Mouse (Mus musculus) CD8-positive naive resting alpha-beta T cell, adult 2 months (primary cell): Measurements from ENCODE around the gene BC048403.

ENCODE experiments used
- DNase-seq, 2 experiments: peaks; one replicate each; pipeline ENCODE4 v3.0.0; 2022; ENCODE audit warnings: low read depth in 2 of 2, low spot score in 2 of 2

The BC048403 gene

DNA sequence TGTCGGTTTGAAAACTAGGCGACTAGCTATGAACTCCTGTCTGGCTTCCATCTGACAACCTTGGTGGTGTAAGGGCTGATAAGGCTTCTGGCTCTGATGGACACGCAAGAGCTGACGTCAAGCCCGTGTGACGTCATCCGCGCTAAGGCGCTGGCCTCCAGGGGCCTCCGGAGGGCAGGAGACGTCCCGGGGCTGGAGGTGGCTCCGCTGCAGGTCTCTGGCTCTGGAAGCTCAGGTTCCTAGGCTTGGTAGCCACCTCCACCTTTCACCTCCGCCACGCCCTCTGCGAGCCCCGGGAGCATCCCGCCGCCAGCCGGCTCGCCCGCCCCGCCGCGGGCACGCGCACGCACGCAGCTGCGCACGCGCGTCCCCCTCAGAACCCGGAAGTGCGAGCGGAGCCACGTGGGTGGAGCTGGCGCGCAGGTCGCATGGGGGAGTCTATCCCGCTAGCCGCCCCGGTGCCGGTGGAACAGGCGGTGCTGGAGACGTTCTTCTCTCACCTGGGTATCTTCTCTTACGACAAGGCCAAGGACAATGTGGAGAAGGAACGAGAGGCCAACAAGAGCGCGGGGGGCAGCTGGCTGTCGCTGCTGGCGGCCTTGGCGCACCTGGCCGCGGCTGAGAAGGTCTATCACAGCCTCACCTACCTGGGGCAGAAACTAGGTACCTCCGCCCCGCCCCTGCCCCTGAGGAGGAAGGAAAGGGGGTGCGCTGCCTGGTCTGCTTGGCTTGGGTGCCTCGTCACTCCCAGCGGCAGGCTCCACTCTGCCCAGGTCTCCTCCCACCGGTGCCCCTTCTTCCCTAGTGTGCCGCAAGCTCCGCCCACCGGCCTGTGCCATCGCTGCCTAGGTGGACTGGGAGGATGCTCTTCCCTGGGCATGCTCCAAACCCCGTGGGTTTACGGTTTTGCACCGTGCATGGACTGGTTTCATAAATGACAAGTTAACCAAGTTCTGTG is at the start of gene BC048403:
Gene BC048403, plus strand, starts transcription at position 390 of the 958 bp plus-strand sequence.
- peak; percentile 87 to 89 for DNase-seq

DNA sequence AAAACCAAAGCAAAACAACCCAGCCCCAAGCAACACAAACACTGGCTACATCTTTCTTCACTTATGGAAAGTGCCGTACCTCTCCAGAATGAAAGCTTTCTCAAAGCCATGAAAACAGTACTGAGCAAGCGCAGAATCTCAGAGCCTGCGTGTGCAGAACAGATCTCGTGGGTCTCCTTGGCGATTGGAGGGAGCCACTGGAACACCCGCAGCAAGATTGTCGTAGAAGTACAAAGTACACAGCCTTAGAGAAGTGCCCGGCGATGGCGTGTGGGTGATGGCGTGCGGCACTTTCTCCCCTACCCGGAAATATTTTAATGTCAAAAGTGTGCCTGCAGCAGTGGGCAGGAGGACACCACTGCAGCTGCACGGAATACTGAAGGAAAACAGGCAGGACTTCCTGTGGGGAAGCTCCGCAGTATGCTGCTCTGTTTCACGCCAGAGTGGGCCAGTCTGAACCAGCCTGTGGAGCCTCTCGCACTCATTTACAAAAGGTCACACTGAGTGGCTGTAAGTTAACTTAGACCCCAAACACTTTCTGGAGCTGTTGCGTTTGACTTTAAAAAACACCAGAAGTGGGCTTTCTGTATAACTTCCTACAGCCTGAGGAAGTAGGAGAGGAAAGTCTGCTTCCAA is 46.7 kb upstream of the BC048403 start:
- no peak for DNase-seq

DNA sequence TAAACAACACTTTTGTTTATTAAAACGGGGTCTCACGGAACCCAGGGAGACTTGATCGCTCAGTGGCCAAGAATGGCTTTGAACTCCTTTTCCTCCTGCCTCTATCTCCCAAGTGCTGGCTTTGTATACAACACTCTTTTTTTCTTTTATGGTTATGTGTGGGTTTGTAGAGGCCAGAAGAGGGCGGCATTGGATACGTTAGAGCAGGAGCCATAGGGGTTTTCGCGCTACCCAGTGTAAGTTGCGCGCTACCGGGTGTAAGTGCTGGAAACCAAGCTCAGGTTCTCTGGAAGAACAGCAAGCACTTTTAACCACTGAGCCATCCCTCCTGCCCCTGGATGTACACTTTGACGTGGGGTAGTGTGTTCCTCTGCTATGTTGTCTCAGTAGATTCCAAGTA is 45.2 kb upstream of the BC048403 start:
- DNase-seq, result no peak

- peak in 1 of 2 experiments; percentile 12 for DNase-seq
Measured at GRCm38 (mm10) chr10:121701296-121702248, 38.2 kb upstream of the BC048403 start.

GRCm38 (mm10) chr10:121703619-121704018 is 36.1 kb upstream of the BC048403 start:
- DNase-seq, result no peak

GRCm38 (mm10) chr10:121704871-121705270 is 34.9 kb upstream of the BC048403 start:
- no peak for DNase-seq

GRCm38 (mm10) chr10:121705399-121706163 is 34.2 kb upstream of the BC048403 start:
- DNase-seq, result no peak

DNA sequence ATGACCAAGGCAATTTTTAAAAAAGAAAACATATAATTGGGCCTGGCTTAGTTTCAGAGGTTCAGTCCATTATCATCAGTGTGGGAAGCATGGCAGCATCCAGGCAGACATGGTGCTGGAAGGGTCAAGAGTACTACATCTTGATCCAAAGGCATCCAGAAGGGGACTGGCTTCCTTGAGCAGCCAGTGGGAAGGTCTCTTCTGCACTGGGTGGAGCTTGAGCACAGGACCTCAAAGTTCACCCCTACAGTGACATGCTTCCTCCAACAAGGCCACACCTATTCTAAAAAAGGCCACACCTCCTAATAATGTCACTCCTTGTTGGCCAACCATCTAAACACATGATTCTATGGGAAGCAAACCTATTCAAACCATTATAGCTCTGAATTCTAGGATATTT is 22.9 kb upstream of the BC048403 start:
- DNase-seq, result no peak

DNA sequence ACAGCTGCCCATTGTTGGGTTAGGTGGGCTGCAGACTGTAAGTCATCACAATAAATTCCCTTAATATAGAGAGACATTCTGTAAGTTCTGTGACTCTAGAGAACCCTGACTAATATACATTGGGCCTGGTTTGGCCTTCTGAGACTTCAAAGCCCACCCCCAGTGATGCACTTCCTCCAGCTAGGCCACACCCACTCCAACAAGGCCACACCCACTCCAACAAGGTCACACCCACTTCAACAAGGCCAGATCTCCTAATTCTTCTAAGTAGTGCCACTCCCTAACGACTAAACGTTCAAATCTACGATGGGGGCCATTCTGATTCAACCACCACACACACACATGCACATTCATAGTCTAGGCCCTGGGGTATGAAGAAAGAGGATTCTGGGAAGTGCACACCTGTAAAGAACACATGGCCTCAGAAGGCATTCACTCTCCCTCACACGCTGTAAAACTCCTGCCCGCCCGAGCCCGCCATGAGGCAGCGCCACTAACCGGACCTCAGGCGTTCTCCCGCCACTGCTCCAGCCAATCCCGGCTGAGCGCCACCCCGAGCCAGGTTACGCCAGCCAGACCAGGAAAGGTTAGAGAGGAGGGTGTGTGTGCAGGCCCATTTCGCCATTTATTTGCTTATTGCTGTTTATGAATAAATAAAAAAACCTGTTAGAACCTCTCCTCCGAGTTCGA is 20.7 kb upstream of the BC048403 start:
- no peak for DNase-seq

GRCm38 (mm10) chr10:121720701-121721100 is 19.0 kb upstream of the BC048403 start:
- DNase-seq, result no peak

DNA sequence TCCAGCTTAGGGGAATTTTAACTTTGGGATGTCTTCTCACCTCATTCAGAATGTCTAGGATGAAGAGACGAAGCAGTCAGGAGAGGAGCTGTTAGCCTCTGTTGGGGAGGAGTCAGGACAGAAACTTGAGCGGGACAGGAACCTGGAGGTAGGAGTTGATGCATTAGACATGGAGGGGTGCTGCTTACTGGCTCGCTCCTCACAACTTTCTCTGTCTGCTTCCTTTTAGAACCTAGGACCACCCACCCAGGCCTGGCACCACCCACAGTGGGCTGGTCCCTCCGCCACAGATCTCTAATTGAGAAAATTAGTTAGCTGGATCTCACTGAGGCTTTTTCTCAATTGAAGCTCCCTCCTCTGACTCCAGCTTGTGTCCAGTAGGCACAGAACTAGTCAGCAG is 13.2 kb upstream of the BC048403 start:
- DNase-seq, result no peak

DNA sequence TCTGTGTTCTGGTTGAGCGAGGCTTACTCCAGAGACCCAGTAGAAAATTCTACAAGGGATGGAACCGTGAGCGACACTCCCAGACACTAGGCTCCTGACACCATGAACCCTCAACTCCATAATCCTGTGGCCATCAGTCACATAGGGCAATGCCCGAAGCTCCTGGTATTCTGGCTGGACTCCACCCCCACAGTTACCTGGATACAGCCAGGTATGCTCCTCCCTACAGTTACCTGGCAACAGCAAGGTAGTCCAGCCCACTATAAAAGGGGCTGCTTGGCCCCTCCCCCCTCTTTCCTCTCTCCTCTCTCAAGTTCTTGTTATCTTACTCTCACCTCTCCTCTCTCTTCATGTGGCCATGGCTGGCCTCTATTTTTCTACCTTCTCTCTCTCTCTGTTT is 12.6 kb upstream of the BC048403 start:
- no peak for DNase-seq

GRCm38 (mm10) chr10:121728226-121728625 is 11.5 kb upstream of the BC048403 start:
- no peak for DNase-seq

DNA sequence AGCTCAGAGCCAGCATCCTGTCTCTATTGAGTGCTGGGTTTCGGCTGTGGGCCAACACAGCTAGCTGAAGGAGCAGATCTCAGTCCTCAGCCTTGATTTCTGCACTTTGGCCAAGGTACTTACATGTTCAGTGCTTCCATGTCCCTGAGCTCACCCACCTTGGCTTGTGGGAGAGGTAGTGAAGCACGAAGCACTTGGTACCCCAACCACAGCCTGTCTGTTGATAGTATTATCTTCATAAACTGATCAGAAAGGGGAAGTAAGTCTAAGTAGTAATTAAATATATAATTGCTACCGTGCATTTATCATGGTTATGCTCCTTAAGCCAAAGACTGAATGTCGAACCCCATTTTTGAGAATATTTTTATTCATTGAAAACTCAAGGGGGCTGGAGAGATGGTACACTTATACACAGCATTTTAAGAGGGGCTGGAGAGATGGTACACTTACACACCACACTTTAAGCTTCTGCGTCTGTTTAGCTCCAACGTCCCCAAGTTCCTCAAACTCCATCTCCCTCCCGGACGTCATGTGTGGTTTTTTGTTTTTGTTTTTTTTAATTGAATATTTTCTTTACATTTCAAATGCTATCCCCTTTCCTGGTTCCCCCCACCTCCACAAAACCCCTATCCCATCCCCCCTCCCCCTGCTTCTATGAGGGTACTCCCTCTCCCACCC is 8.6 kb upstream of the BC048403 start:
- no peak for DNase-seq

DNA sequence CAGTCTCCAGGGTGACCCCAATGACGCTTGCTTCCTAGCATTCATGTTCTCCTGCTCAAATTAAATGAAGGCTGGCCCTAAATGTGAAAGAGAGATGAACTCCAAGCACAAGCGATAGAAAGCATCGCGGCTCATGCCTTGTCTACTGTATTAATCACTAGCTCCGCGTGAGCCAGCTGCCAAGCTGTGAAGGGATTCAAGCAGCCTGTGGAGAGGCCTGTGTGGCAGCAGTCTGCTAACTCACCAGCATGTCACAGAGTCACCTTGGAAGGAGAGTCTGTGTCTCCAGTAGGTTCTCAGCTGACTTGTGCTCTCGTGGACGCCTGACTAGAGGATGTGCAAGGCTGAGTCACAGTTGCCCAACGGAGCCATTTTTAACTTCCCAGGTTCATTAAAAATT is 7.2 kb upstream of the BC048403 start:
- DNase-seq, result no peak

DNA sequence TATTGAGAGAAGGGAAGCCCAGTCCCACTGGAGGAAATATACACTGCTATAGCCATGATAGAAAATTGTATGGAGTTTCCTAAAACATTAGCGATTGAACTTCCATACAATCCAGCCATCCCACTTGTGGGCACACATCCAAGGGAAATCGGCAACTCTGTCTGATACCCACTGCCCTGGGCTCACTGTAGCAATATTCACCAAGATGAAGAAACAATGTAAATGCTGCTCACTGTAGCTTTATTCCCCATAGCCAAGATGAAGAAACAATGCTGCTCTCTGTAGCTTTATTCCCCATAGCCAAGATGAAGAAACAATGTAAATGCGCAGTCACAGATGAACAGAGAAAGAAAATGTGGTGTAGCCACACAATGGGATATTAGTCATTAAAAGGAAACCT is 2.5 kb upstream of the BC048403 start:
- DNase-seq, result no peak

DNA sequence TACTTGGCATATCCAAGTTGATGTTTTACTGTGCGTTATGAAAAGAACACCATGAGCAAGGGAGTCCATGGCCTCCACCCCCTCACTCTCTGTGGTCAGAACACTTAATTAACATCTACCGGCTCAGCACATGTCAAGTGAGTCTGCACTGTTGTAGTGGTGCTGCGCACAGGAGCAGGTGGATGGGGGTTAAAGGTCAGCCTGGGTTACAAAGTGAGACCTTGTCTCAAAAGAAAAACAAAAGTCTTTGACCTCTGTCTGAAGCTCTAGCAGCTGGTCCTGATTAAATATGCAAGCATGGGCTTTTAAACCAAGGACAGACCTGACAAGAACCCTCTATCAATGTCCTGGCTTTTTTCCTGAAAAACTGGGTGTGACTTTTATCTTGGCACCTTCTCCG is 2.6 kb downstream of the BC048403 start:
- no peak for DNase-seq

GRCm38 (mm10) chr10:121750175-121750574 is 10.4 kb downstream of the BC048403 start:
- no peak for DNase-seq

DNA sequence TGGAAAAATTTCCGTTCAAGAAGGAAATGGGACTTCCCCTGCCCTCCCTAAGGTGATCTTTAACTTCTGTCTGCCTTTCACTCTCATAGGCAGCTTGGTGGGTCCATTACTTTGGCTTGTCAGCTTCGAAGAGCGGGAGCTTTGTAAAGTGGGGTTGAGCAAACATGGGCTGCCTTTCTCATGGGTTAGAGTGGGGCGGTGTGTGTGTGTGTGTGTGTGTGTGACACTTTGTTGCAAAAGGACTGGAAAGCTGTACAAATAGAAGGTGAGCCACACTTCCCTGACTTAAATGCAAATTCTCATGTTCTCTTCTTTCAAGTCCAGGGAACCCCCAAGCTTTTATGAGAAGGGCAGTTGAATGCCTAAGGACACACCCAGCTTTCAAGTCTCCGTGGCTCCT is 14.5 kb downstream of the BC048403 start:
- DNase-seq, result no peak
